Mouse (Mus musculus) CH12F3 (cell line): Measurements from ENCODE around the gene Celf2.

Experiments
- in situ Hi-C: fragments of 300-500 bp; cut with MboI; formaldehyde crosslinking; loops from 2 replicates; pipeline ENCODE4 v1.14.3; 2020; ENCODE audit warnings: low sequenced_read_pairs

The Celf2 gene

DNA sequence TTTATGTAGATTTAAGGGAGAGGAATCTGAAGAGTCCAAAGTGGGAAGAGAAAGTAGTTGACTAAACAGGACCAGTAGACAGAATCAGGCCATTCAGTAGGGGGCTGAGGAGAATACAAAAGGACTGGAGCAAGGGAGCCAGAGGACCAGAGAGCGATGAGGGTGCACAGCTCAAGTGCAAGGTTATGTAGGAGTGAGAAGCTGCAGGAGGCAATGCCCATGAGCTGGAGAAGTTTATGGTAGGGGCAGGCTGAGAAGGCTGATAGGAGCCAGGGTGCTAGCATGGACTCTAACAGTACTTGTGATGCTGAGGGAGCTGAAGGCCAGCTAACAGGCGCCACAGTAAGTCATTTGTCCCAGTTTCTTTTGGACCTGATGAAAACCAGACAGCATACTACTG, 718.5 kb downstream of the Celf2 start:
- in situ Hi-C loops = no loop called here

DNA sequence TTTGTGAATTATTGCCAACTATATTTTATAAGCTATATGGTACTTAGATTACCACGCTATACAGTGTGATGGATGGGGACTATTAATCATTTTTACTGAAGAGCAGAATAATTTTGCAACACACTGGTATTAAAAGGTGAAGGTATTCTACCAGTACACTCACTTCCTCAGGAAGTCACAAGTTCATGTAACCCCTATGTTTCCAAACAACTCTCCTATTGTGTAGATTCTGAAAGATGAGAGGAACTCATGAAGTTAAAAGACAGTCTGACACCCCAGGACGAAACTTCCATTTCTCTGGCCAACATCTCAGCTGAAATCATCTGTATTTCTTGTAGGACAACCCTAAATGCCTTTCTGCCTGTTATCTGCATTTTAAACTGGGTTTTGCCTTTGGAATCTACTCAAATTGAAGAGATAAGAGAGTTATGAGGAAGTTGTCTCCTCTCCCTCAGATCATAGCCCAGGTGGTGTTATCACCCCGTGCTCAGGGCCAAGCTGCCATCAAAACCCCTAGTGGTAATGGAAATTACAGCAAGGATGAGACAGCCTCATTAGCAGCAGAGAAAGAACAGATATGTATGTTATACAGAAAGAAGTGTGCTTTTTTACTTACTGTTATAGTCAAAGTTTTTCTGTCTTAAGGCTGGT, 722.7 kb downstream of the Celf2 start:
- in situ Hi-C loops = no loop called here

DNA sequence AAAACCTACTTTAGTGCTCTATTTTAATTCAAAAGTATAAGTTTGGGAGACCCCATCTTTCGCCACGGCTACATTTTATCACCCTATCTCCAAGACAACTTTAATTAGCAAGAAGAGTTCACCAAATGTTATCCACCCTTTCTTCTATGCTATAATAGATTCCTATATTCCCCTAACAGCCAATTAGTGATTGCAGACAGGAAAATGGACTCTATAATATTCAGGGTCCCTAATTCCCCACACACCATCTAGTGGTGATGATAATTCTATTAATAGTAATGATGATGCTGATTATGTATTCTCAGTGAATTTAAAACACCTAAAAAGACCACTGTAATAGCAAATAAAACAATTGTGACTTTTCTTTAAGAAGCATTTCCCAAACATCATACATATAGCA, 739.1 kb downstream of the Celf2 start:
- in situ Hi-C loops = no loop called here

DNA sequence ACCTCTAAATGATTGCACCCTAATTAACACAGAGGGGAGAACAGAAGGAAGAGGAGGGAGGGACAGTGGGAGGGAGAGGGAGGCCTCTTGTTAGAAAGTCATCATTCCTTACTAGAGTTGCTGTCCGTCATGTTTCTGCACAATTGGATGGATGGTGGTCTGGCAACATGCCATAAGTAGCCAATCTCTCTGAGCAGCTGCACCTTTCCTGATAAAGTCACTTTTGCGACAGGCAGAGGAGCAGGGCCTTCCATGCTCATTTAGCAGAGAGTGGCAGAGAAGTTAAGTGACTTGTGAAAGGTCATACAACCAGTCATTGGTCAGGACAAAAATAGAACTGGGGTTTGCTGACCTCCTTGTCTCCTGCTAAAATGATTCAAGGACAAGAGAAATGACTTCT, 747.0 kb downstream of the Celf2 start:
- in situ Hi-C loops = no loop called here

DNA sequence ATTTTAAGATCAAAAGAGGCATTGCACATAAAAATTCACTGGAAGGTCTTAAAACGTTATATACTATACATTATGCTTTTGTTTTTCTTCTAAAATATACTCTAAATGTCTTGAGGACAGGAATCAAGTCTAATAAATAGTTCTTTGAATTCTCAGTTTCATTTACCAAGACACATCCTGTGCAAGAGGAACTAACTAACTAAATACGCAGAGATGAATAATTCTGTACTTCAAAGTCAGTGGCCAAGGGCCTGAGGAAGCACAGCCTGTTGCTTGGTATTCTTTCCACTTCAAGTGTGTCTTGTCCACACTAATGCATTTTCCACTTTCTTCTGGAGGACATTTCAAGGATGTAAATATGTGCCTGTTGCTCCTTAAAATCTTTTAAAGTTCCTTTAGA, 766.2 kb downstream of the Celf2 start:
- in situ Hi-C loops = no loop called here

DNA sequence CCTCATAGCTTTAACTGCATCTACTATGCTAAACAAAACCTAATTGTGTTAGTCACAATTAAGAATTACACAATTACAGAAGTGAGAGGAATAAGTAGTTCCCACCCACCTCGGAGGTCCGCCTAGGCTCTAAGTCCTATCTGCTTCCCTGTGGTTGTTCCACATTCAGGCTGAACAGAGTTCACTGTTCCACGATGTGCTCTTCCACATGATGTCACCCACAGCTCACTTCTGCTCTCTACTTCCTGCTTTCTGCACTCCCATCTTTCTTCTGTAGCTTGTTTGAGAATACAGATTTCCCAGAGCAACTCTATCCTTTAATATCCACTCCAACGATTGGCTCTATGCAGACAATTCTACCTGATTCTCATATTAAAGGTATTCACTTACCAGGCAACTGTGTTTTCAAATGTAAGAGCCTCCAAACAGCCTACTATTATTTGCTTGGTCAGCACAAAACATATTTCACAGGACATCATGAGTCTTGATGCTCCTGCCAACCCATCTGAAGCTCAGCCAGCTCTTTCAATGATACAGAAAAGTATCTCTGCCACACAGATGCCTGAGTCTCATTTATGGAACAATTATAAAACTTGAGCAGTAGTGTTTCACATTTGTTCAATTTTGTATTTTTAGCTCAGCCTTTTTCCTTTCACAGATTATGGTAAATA, 769.2 kb downstream of the Celf2 start:
- in situ Hi-C loops = no loop called here

DNA sequence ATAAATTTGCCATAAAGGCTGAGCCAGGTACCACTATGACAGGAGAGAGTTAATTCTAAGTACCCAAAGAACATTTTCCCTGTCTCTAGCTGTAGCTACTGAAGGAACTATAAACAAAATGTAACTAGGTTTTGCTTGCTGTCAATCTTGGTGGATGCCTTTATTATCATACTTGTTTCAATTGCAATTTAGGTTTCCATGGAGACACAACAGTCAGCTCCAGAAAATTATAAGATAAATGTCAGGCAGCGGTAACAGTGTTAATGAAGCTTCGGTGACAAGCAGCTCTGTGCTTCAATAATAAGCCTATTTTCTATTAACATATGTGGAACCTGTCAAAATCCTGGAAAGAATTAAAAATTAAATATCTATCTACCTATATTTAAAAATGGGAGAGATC, 777.3 kb downstream of the Celf2 start:
- in situ Hi-C loops = no loop called here

DNA sequence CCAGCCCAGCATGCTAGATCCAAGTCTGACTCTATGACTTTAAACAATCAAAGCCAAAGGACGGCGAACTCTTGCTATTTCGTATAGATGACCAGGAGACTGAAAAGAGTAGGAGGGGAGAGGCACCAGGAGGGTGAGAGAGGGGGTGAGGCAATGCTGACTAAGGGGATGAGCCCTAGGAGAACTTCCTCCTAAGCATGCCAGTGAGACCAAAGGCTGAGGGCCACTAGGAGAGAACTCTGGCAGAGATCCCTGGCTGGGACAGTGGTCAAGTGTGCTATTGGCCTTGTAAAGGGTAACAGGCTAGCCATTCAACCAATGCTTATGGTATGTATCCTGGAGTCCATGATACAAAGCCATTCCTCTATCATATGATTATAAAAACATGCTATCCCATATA, 778.5 kb downstream of the Celf2 start:
- in situ Hi-C loops = no loop called here

DNA sequence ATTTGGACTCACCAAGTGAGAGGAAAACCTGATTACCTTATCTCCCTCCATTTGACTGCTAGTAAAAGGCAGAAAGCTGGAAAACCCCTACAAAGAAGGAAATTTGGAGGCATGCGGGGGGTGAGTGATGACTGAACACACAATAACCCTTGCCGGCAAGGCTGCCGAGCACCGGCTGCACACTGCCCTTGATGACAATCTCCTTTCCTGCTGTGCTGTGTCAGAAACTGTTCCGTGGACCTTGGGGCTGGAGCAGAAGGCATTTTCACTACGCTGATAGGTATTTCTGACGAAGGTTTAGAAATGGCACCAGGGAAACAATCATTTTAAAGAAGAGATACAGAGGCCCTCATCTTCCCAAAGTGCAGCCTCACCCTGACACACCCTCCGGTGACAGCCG, 779.4 kb downstream of the Celf2 start:
- in situ Hi-C loops = no loop called here

DNA sequence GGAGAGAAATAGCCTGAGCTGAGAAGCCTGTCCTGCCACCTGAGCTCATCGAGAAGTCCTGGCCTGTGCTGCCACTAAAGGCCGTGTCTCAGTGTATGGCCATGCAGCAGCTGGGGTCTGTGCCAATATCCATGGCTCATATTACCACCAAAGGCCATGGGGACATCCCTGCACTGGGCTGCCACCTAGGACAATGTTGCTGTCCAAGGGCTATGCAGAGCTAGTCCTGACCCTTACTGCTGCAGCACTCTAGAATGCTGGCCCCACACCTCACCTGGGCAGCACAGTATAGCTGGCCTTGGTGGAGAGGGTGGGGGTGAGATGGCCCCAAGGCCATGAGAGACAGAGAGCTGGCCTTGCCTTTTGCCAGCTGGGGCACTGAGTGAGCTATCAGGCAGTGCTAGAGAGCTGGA, 780.5 kb downstream of the Celf2 start:
- in situ Hi-C loops = no loop called here

DNA sequence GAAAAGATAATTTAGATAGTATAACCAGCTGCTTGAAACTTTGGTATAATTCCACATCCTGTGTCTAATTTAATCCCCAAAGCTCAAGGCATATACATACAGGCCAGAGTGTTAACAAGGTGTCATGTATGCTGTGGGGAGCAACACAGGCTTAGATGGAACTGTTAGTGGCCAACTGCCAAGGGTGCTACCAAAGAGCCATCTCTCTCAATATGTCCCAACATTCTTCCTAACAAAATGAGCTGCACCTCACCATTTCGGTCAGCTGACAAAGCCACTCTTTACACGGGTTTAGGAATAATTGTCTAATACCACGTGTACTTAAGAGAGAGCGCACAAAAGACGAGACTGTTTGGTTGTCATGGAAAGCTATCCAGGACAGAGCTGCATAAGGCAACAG, 782.0 kb downstream of the Celf2 start:
- in situ Hi-C loops = no loop called here

DNA sequence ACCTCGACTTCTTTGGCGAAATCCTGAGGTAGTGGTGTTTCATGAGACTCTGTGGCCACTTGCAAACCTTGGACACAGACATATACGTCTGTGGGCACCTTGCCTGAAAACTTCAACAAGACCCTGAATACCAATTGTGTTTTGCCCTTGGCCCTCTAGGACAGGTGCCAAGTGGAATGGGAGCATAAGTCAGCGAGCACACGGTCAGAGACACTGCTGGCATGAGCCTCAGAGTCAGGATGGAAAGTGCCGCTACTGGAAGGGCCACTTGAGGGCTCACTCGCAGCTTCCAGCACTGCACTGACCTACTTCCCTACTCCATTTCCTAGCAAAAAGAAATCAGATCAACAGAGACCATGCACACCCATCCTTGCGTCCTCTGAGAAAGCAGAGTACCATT, 783.3 kb downstream of the Celf2 start:
- in situ Hi-C loops = no loop called here

DNA sequence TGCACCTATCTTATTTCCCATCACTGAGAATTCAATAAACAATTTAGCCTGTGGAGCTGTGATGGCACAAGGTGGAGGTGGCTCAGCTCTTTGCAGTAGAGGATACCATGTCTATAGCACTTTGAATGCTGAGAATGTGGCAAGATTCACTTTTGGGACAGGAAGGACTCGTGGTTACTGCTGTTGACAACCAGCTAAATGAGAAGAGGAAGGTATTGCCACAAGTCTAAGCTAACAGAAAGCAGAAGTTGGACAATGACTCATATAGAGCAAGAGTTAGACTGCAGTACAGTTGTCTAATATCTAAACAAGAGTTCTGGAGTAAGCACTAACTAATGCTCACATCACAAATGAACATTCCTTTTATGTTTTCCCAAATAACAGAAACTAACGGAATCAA, 785.8 kb downstream of the Celf2 start:
- in situ Hi-C loops = no loop called here

DNA sequence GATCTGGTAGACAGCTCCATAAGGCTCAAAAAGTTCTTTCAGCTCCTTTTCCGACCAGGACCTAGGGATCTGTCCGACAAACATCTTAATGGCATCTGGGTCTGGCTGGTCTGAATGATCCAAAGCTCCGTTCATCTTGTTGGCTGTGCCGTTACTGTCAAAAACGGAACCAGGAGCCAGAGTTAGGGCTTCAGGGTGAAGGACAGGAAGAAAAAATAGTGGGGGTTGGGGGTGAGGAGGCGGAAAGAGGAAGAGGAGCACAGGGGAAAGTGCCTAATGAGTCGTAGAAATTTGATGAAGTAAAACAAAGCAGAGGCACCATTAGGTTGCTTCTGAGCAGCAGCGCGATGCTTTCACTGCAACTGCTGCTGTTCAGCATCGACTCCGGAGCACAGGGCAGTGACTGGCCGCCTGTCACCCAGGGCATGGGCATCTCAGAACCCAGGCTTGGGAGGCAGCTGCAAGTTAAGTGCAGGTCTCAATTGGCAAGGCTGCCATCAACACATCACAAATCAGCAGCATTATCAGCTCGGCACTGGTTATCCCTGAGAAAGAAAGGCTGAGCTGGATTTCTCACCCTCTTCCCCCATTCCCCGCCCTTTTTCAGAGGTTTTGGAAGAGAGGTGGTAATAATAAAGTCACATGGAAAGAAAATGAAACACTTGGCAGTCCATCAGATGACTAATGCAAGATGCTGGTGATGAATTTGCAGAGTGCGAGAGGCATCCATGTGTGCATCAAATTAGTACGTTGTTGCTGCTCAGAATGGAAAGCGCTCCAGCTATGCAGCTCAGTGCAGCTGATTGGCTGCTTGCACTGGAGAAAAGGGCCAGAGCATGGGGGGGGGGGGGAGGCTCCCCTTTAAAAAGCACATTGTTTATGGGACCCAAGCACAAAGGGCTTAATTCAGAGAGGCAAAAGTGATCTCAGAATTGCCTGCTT, 787.6 kb downstream of the Celf2 start:
- in situ Hi-C loops = no loop called here

DNA sequence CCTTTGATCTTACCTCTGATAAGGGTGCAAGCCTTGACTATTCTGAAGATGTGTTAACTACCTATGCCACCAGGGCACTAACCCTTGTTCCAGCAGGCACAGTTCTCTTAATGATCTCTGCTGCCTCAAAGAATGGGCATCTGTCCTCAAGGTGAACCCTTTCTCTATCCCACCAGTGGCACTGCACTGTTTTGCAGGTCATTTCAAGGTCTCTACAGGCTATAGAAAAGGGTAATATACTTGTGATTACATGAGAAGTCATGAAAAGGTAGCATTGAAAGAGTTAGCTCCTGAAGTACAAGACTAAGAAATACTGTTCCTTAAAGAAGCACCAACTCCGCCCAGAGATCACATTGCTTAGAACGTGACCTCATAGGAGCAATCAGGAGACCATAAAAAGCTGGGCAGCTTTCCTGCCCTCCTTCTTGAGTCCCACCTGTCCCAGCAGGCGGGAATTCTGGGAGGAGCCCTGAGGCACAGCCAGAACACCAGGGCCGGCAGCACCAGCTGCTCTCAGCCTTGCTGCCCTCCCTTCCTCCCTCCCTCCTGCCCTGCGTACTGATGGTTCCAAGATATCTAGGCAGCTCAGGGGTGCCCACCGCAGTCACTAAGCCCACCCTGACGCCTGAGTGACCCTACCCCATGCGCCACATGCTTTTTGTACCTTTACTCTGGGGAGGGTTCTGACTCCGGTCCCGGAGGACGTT, 788.5 kb downstream of the Celf2 start:
- in situ Hi-C loops = no loop called here

DNA sequence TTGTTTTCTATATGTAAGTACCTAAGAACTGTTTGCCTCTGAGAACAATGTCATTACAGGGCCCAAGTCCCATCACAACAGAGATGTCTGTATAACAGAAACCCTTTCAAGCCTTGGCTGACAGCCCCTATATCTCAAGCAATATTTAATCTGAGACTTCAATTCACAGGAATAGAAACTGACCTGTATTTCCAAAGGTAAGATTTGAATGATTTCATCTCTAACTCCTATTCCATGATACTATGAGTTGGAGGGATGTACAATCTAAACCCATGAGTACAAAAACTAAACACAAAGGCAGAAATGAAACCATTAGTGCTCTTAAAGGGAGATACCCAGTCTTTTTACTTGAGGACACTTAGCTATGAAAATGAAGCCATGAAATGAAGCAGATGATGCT, 790.5 kb downstream of the Celf2 start:
- in situ Hi-C loops = no loop called here

DNA sequence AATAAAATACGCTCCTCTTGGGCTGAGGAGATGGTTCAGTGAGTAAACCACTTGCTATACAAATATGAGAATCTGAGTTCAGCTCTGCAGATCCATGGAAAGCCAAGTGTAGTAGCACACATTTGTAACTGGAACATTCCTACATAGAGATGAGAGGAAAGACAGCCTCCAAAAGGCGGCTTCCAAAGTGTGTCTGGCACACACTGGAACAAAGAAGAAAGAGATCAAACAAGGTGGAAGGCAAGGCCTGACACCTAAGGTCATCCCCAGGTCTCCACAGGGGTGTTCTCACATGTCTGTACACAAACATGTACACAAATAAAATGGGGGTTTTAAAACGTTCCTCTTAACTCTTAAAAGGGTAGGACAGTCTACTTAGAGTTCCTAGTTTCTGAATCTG, 791.4 kb downstream of the Celf2 start:
- in situ Hi-C loops = no loop called here

DNA sequence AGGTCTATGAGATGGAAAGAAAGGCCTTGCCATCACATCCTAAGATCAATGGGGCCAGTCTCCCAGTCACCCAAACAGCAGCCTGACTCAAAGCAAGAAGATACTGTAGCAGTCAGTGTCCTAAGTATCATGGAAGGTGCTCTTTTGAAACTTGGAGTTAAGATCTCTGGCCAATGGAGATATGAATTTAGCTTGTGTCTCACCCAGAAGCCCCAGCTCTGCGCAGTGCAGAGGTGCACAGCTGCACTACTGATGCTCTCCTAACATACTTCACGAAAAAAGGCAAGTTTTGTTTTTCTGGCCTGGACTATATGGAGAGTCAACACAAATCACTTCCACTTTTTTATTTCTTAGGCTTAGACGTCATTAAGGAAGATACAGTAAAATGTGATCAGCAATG, 793.8 kb downstream of the Celf2 start:
- in situ Hi-C loops = no loop called here

DNA sequence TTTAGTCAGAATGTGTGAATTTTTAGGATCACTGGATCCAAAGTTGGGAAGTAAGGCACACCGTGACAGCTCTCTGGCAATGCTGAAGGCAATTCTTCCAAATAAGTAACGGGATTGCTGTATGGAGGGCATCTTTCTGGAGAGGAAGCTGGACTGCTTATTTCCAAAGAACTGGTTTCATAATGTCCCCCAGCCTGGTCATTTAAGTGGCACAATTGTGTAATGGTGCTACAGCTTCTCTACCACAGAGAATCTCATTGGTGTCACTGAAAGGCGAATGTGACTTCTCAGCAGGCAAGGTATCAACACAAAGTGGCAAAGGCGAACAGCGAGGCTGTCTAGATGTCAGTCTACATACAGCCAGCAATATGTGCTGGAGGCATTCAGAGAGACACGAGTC, 795.8 kb downstream of the Celf2 start:
- in situ Hi-C loops = no loop called here

DNA sequence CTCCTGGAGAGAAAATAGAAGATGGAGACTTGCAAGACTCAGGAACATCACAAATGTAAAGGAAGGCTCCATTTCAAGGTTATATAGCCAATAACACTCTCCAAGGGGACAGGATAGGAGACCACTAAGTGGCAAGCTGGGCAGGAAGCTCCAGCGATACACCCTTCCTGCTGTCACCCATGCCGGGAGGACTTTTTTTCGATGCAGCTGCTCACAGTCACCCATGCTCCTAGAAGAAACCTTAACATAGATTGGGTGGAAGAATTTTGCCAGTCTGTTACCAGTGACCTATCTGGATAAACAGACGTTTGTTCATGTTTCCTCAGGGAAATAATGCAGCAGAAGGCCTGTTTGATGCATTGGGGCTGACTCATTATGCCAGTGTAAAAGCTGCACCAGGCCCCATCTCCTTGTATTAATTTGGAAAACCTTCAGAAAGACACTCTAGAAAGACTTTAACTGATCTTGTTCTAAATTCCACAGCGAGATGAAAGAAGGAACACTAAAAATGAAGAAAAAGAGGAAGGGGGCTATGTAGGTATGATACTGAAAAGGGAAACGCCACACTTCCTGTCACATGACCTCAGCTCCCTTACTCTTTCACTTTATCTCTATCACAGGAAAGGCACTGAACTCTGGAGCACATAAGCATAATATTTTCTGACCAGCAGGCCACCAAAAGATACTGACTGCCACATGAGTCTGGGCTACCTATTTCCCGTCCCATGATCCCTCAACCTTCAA, 798.5 kb downstream of the Celf2 start:
- in situ Hi-C loops = no loop called here
